Mouse (Mus musculus): ENCODE measurements at regions not wholly inside any gene's neighbourhood (a gene's known extent, or its start where the extent isn't known, plus 50 kb on each side); places are given as distances from the start of the nearest gene placed in this dataset.

GRCm38 (mm10) chr5:75380340-75380739 is 194.4 kb upstream of the Kit start:
- H3K36me3 ChIP-seq (ENCODE audit: control insufficient read depth, insufficient read depth, low read length) = no peaks in the 10 kb centered on the region
- no peak for DNase-seq (ENCODE audit: low spot score)
- H3K4me1 ChIP-seq (replicated peaks; ENCODE audit: control insufficient read depth, insufficient read depth, low read length) = no peaks in the 10 kb centered on the region
- no peak overlapping the region for H3K4me2 ChIP-seq (ENCODE audit: low read depth, low read length, severe bottlenecking)
- 76% methylated on average over 1 of the region's 1 CpGs for WGBS
- ATAC-seq (replicated peaks; ENCODE audit: low FRiP score) = no peak
- H3K27ac ChIP-seq (ENCODE audit: low read depth, low read length) = no peak overlapping the region
- no peaks in the 10 kb centered on the region for H3K9me3 ChIP-seq (ENCODE audit: control insufficient read depth, low read length)
- no peaks in the 10 kb centered on the region for H3K27me3 ChIP-seq (ENCODE audit: control insufficient read depth, insufficient read depth, low read length)
- H3K9ac ChIP-seq (ENCODE audit: low read length) = no peak overlapping the region
- H3K4me3 ChIP-seq (ENCODE audit: low read depth, low read length) = no peak overlapping the region

DNA sequence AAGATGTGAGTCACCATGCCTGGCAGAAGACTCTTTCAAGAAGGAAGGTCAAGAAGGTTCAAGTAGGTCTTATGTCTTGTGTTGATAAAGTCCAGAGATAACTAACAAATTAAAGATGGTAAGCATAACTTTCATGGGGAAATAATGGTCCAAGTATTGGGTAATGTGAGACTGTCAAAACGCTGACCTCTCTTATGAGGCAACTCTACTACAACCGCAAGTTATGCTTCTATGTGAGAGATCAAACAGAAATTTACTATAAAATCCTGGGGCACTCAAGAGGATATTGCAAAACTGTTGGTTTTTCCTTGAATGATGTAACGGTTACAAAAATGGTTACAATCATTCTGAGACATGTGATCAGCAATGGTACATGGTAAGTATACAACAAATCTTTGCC is 192.6 kb upstream of the Kit start:
- H3K36me3 ChIP-seq (ENCODE audit: control insufficient read depth, insufficient read depth, low read length) = no peaks in the 10 kb centered on the region
- no peak overlapping the region for H3K4me3 ChIP-seq (ENCODE audit: low read depth, low read length)
- H3K9me3 ChIP-seq (ENCODE audit: control insufficient read depth, low read length) = no peaks in the 10 kb centered on the region
- no peak for ATAC-seq (replicated peaks; ENCODE audit: low FRiP score)
- no peak for DNase-seq (ENCODE audit: low spot score)
- H3K4me2 ChIP-seq (ENCODE audit: low read depth, low read length, severe bottlenecking) = no peak overlapping the region
- no peaks in the 10 kb centered on the region for H3K27me3 ChIP-seq (ENCODE audit: control insufficient read depth, insufficient read depth, low read length)
- H3K27ac ChIP-seq (ENCODE audit: low read depth, low read length) = no peak overlapping the region
- WGBS = 96% methylated on average over 3 of the region's 3 CpGs
- no peak overlapping the region for H3K9ac ChIP-seq (ENCODE audit: low read length)
- H3K4me1 ChIP-seq (replicated peaks; ENCODE audit: control insufficient read depth, insufficient read depth, low read length) = no peaks in the 10 kb centered on the region

DNA sequence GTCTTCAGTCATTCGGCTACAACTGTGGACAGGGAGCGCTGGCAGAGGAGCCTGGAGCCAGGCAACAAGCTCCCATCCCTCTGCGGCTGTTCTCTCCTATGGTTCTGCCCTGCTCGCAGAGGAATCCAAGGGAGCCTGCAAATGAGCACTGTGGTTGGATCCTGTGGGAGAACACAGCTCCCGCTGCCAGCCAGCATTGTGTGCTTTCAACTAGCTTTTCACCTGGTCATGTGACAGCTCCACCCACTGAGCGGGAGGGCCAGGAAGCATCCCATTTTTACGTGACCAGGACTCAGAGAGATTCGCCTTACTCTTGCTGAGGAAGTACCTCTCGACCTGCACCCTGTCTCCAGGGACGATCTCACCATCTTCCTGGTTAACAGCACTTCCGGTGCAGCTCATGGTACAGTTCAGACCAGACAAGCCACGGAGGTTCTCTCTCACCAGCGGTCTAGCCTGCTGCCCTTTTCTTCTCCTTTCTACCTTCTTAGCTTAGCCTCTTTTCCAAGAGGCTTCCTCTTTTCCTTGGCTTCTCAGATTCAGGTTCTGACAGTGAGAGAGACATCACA is 186.7 kb upstream of the Kit start:
- no peaks in the 10 kb centered on the region for H3K27me3 ChIP-seq (ENCODE audit: control insufficient read depth, insufficient read depth, low read length)
- peak overlapping the region; percentile 12; the same call in 1 of the 2 replicates for H3K4me2 ChIP-seq (ENCODE audit: low read depth, low read length, severe bottlenecking)
- no peaks in the 10 kb centered on the region for H3K9me3 ChIP-seq (ENCODE audit: control insufficient read depth, low read length)
- H3K4me3 ChIP-seq (ENCODE audit: low read depth, low read length) = no peak overlapping the region
- H3K27ac ChIP-seq (ENCODE audit: low read depth, low read length) = no peak overlapping the region
- no peak for DNase-seq (ENCODE audit: low spot score)
- no peaks in the 10 kb centered on the region for H3K4me1 ChIP-seq (replicated peaks; ENCODE audit: control insufficient read depth, insufficient read depth, low read length)
- no peaks in the 10 kb centered on the region for H3K36me3 ChIP-seq (ENCODE audit: control insufficient read depth, insufficient read depth, low read length)
- no peak overlapping the region for H3K9ac ChIP-seq (ENCODE audit: low read length)
- WGBS = 47% methylated on average over 13 of the region's 13 CpGs
- ATAC-seq (replicated peaks; ENCODE audit: low FRiP score) = no peak

- H3K4me1 ChIP-seq (replicated peaks; ENCODE audit: control insufficient read depth, insufficient read depth, low read length) = no peaks in the 10 kb centered on the region
- H3K4me3 ChIP-seq (ENCODE audit: low read depth, low read length) = no peak overlapping the region
- H3K27me3 ChIP-seq (ENCODE audit: control insufficient read depth, insufficient read depth, low read length) = no peaks in the 10 kb centered on the region
- WGBS = 86% methylated on average over 7 of the region's 7 CpGs
- H3K4me2 ChIP-seq (ENCODE audit: low read depth, low read length, severe bottlenecking) = no peak overlapping the region
- H3K36me3 ChIP-seq (ENCODE audit: control insufficient read depth, insufficient read depth, low read length) = no peaks in the 10 kb centered on the region
- H3K9ac ChIP-seq (ENCODE audit: low read length) = no peak overlapping the region
- ATAC-seq (replicated peaks; ENCODE audit: low FRiP score) (no peak), DNase-seq (ENCODE audit: low spot score) (no peak)
- H3K9me3 ChIP-seq (ENCODE audit: control insufficient read depth, low read length) = no peaks in the 10 kb centered on the region
- no peak overlapping the region for H3K27ac ChIP-seq (ENCODE audit: low read depth, low read length)
Observed at GRCm38 (mm10) chr5:75388699-75389260, 185.9 kb upstream of the Kit start.

DNA sequence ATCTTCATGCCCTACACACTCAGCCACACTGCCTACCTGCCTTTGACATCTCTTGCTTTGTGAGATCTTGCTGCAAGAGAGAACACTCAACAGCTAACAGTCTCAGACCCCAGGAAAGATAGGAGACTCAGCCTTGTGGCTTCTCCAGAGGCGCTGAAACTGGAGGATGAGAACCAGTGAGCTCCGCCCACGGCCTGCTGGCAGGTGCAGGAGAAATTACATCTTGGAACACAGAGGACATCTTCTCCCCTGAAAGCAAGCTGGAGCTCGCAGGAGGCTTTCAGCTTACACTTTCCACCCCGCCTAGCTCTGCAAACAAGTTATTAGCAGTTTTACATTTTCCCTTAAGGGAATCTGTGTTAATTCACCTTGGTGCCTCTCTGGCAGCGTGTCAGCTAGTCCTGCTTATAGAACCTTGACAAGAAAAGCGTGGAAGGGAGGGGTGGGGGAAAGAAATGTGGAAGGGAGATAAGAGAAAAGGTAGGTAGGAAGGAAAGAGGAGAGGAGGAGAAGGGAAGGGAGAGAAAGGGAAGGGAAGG is 185.2 kb upstream of the Kit start:
- ATAC-seq (replicated peaks; ENCODE audit: low FRiP score) (no peak), DNase-seq (ENCODE audit: low spot score) (no peak)
- H3K27ac ChIP-seq (ENCODE audit: low read depth, low read length) = no peak overlapping the region
- no peaks in the 10 kb centered on the region for H3K36me3 ChIP-seq (ENCODE audit: control insufficient read depth, insufficient read depth, low read length)
- H3K9me3 ChIP-seq (ENCODE audit: control insufficient read depth, low read length) = no peaks in the 10 kb centered on the region
- H3K9ac ChIP-seq (ENCODE audit: low read length) = no peak overlapping the region
- 70% methylated on average over 7 of the region's 7 CpGs for WGBS
- H3K4me3 ChIP-seq (ENCODE audit: low read depth, low read length) = no peak overlapping the region
- no peaks in the 10 kb centered on the region for H3K4me1 ChIP-seq (replicated peaks; ENCODE audit: control insufficient read depth, insufficient read depth, low read length)
- no peak overlapping the region for H3K4me2 ChIP-seq (ENCODE audit: low read depth, low read length, severe bottlenecking)
- H3K27me3 ChIP-seq (ENCODE audit: control insufficient read depth, insufficient read depth, low read length) = no peaks in the 10 kb centered on the region

GRCm38 (mm10) chr5:75398820-75399219 is 175.9 kb upstream of the Kit start:
- no peak for ATAC-seq (replicated peaks; ENCODE audit: low FRiP score)
- DNase-seq (ENCODE audit: low spot score) = no peak
- no peaks in the 10 kb centered on the region for H3K4me1 ChIP-seq (replicated peaks; ENCODE audit: control insufficient read depth, insufficient read depth, low read length)
- H3K4me3 ChIP-seq (ENCODE audit: low read depth, low read length) = no peak overlapping the region
- H3K9me3 ChIP-seq (ENCODE audit: control insufficient read depth, low read length) = no peaks in the 10 kb centered on the region
- H3K4me2 ChIP-seq (ENCODE audit: low read depth, low read length, severe bottlenecking) = no peak overlapping the region
- no peaks in the 10 kb centered on the region for H3K27me3 ChIP-seq (ENCODE audit: control insufficient read depth, insufficient read depth, low read length)
- H3K36me3 ChIP-seq (ENCODE audit: control insufficient read depth, insufficient read depth, low read length) = no peaks in the 10 kb centered on the region
- WGBS = 63% methylated on average over 5 of the region's 5 CpGs
- no peak overlapping the region for H3K9ac ChIP-seq (ENCODE audit: low read length)
- H3K27ac ChIP-seq (ENCODE audit: low read depth, low read length) = no peak overlapping the region

- Histone ChIP-seq H3K9ac (ENCODE audit: low read length) (no peak overlapping the region), H3K36me3 (ENCODE audit: control insufficient read depth, insufficient read depth, low read length) (no peaks in the 10 kb centered on the region), H3K4me1 (replicated peaks; ENCODE audit: control insufficient read depth, insufficient read depth, low read length) (peaks cover 3% of the 10 kb centered on the region; the same call in 1 of the 2 replicates), H3K27me3 (ENCODE audit: control insufficient read depth, insufficient read depth, low read length) (no peaks in the 10 kb centered on the region), H3K27ac (ENCODE audit: low read depth, low read length) (no peak overlapping the region), H3K4me2 (ENCODE audit: low read depth, low read length, severe bottlenecking) (no peak overlapping the region), H3K9me3 (ENCODE audit: control insufficient read depth, low read length) (no peaks in the 10 kb centered on the region), H3K4me3 (ENCODE audit: low read depth, low read length) (no peak overlapping the region)
- no peak for DNase-seq (ENCODE audit: low spot score)
- WGBS = 14% methylated on average over 3 of the region's 3 CpGs
- ATAC-seq (replicated peaks; ENCODE audit: low FRiP score) = no peak
Observed at GRCm38 (mm10) chr5:75401734-75402133, 173.0 kb upstream of the Kit start.

GRCm38 (mm10) chr5:75402631-75403030 is 172.1 kb upstream of the Kit start:
- no peak for ATAC-seq (replicated peaks; ENCODE audit: low FRiP score)
- H3K36me3 ChIP-seq (ENCODE audit: control insufficient read depth, insufficient read depth, low read length) = no peaks in the 10 kb centered on the region

DNA sequence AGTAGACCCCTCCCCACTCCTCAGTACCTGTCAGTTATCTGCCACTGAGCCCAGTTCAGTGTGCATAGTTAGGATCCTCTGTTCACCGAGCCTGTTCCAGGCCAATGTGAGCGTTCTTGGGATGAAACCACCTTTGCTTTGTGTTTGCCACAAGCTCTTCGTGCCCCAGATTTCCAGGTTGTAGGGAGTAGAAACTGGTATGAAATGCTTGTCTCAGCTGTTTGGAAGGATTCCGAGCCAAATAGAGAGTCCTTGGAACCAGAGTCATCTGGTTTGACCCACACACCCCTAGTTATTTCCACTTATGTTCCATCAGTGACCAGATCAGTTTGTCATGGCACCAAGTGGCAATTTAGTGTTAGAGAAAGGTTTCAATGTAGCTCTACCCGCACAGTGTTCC is 171.2 kb upstream of the Kit start:
- H3K27me3 ChIP-seq (ENCODE audit: control insufficient read depth, insufficient read depth, low read length) = no peaks in the 10 kb centered on the region
- 92% methylated on average over 5 of the region's 5 CpGs for WGBS
- H3K9me3 ChIP-seq (ENCODE audit: control insufficient read depth, low read length) = no peaks in the 10 kb centered on the region
- H3K36me3 ChIP-seq (ENCODE audit: control insufficient read depth, insufficient read depth, low read length) = no peaks in the 10 kb centered on the region
- no peak for DNase-seq (ENCODE audit: low spot score)
- H3K4me3 ChIP-seq (ENCODE audit: low read depth, low read length) = no peak overlapping the region
- peaks cover 9% of the 10 kb centered on the region; the same call in 1 of the 2 replicates for H3K4me1 ChIP-seq (replicated peaks; ENCODE audit: control insufficient read depth, insufficient read depth, low read length)
- no peak overlapping the region for H3K9ac ChIP-seq (ENCODE audit: low read length)
- ATAC-seq (replicated peaks; ENCODE audit: low FRiP score) = no peak
- no peak overlapping the region for H3K27ac ChIP-seq (ENCODE audit: low read depth, low read length)
- no peak overlapping the region for H3K4me2 ChIP-seq (ENCODE audit: low read depth, low read length, severe bottlenecking)

More at GRCm38 (mm10) chr5:75402631-75403030, 172.1 kb upstream of the Kit start:
- H3K27me3 ChIP-seq (ENCODE audit: control insufficient read depth, insufficient read depth, low read length) = no peaks in the 10 kb centered on the region
- peaks cover 6% of the 10 kb centered on the region; the same call in 1 of the 2 replicates for H3K4me1 ChIP-seq (replicated peaks; ENCODE audit: control insufficient read depth, insufficient read depth, low read length)
- no peak for DNase-seq (ENCODE audit: low spot score)
- 89% methylated on average over 3 of the region's 3 CpGs for WGBS
- no peak overlapping the region for H3K27ac ChIP-seq (ENCODE audit: low read depth, low read length)
- no peaks in the 10 kb centered on the region for H3K9me3 ChIP-seq (ENCODE audit: control insufficient read depth, low read length)
- no peak overlapping the region for H3K9ac ChIP-seq (ENCODE audit: low read length)
- no peak overlapping the region for H3K4me3 ChIP-seq (ENCODE audit: low read depth, low read length)
- no peak overlapping the region for H3K4me2 ChIP-seq (ENCODE audit: low read depth, low read length, severe bottlenecking)

All from forebrain, embryonic 11.5 days (tissue).